Mouse (Mus musculus) lung, postnatal 10 days (tissue): ENCODE results near the gene Rfc2.

ENCODE experiments used
- DNase-seq: peaks from one replicate; pipeline ENCODE4 v3.0.0; 2021

Gene Rfc2

DNA sequence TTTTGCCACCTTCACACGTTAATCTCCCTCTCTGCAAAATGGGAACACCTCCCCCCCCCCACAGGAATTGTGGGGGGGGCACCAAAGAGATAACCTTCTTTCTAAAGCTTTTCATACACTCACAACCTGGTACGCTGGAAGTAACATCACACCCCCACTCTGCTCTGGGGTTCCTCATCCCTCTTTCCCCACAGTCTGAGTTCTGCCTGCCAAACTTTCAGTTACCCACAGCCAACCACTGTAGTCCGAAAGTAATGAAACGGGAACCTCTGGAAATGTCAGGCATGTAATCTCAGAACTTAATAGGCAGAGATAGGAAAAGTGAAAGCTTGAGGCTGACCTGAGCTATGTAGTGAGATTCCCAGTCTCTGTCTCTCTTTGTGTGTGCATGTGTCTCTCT, 13.7 kb upstream of the Rfc2 start:
- no peak for DNase-seq

DNA sequence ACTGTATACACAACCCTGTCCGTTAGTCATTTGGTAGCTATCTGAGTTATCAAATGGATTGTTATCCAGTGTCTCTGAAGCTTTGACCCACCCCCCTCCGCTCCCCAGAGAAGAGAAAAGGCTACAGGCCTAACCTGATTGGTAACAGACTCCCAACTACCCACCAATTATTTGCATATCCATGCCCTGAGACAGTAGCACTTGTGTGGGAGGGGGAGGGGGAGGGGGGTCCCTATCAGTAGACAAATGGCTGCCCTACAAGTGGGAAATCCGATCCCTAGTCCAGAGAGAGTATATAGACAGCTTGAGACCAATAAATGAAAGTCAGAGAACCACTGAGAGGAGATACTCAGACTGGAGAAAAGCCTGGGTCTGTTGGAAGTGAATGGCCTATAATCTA, 13.1 kb upstream of the Rfc2 start:
- no peak for DNase-seq

DNA sequence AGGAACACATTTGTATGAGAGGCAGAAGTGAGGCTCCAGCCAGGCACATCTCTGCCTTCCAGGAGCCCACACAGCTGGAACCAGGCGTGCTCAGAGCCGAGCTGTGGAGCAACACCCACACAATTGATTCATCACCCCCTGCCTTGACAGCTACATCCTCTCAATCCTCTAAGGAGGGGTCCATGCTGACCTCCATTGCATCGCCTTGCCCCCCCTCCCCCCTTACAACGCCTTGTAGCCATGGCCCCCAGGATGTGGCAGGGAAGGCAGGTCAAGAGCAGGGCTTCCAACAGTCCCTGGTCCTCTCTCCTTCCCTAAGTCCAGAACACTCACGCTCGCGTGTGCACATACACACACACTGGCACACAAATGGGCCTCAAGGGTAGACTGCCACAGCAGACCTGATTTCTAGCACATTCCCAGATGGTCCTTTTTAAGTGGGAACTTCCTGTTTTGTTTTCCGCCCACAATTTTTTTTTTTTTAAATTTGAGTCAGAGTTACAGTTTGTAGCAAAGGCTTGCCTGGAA, 12.1 kb upstream of the Rfc2 start:
- peak; percentile 51 for DNase-seq

DNA sequence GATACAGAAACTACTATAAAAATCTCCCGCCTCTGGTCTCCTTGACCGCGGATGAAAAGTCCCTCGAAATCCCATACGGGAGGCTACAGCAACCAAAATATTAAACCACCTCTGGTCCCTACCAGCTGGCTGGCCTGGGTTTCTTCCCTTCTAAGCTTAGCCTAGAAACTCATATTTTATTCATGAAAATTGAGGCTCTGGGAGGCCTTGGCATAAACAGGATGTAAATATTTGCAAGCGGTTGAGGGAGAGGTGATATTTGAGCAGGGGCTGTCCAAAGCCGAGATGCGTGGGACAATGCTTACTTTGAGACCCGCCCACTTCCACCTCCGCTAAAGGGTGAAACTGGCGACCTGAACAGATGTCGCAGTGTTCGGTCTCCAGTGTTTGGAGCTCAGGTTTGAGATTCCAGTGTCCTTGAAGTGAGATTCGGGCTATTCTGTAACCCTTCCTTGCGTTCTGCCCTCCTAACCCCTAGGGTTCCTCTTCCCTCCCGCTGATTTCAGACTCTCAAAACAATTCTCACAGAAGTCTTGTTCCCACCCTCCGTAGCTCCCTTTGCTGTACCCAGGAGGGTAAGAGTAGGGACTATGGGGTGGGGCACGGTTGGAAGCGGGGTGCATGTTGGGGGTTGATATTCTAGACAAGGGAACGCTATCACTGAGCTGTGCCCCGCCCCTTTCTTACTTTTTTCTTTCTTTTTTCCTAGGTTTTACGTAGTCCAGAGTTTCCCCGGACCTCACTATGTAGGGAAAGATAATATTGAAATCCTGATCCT, 9.2 kb upstream of the Rfc2 start:
- peak; percentile 81 for DNase-seq

DNA sequence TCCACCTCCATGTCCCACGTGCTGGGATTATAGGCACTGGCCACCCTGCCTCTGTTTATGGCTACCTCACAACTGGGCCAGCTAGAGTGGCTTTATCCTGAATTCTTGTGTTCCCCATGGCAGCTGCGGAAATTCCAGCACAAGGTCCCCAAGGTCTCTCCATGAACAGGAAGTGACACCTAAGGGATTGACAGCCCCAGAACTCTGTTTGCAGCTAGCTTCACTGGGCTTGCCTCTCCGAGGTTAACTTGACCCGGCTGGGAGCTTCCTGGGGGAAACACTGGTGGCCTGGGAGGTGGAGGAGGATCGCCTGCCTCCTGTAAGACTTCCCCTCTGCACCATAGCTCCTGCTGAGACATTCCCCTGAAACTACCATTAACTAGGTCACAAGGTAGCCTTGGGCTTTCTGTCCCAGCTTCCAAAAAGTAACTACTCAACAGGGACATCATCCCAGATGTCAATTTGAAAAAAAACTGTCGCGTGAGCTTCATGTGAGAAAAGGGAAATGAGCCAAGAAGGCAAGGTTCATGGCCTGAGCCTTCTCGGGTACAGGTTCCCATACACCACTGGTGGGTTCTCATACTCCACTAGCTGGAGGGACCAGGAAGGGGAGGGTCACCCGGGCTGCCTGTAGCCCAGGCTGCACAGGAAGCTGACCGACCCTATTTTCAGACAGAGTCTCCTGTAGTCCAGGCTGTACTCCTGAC, 8.5 kb upstream of the Rfc2 start:
- DNase-seq: peak; percentile 59

DNA sequence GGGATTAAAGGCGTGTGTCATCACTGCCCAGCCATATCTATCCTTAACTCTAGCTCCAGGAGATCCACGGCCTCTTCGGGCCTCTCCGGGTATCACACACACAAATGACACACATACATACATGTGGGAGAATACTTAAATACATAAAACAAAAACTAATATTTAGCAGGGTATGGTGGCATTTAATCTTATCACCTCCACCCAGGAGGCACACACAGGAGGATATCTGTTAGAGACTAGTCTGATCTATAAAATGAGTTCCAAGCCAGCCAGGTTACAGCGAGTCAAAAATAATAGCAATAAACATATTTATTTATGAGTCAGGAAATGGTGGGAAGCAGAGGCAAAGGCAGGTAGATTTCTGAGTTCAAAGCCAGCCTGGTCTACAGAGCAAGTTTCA, 5.3 kb upstream of the Rfc2 start:
- no peak for DNase-seq

DNA sequence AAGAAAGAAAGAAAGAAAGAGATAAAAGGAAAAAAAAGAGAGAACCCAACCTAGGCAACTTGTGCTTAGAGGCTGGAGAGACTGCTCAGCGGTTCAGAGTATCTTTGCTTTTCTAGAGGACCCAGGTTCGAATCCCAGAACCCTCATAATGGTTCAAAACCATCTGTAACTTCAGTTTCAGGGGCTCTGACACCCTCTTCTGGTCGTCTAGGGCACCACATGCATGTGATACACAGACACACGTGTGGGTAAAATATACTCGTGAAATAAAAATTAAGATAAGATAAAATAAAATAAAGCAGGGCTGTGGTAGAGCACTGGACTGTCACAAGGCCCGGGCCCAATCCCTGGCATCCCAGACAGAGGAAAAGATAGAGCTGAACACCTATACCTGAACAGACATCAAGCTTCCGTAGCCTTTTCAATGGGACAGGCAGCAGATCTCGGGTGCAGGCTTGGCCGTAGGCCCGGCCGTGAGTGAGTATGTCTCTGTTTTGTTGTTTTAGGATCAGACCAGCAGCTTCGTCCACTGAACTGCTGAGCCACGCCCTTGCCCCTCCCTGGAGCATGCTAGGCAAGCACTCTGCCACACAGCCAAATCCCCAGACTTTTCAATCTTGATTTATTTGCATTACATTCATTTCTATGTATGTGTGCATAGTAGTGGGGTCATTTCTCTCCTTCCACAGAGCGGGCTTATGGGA, 4.5 kb upstream of the Rfc2 start:
- peak; percentile 32 for DNase-seq

DNA sequence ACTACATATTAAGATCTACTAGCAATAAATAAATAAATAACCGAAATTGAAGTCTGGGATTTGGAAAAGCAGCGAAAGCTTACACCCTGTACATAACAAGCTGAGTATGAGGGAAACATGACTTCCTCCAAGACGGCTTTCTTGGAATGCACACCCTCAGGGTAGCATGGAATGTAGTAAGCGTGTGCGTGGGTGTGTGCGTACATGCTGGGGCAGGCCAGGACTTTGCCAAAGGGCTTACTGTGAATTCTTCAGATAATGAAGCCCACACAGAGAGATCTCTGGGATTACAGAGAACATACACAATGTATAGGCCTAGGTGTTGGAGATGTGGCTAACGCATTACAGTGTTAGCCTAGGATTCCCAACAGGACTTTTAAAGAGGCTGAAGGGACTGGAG, 3.6 kb upstream of the Rfc2 start:
- DNase-seq: no peak

DNA sequence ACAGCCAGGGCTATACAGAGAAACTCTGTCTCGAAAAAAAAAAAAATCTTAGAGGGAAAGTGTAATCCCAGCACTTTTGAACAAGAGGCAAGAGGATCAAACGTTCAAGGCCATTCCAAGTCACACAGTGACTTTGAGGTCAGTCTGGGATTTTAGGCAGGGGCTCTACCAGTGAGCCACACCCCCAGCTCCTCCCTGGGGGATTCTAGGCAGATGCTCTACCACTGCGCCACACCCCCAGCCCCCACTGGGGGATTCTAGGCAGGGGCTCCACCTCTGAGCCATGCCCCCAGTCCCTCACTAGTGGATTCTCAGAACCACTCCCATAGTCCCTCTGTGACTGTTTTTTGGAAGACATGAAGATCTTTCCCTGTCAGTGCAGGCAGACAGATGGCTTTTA, 2.0 kb upstream of the Rfc2 start:
- DNase-seq: no peak

DNA sequence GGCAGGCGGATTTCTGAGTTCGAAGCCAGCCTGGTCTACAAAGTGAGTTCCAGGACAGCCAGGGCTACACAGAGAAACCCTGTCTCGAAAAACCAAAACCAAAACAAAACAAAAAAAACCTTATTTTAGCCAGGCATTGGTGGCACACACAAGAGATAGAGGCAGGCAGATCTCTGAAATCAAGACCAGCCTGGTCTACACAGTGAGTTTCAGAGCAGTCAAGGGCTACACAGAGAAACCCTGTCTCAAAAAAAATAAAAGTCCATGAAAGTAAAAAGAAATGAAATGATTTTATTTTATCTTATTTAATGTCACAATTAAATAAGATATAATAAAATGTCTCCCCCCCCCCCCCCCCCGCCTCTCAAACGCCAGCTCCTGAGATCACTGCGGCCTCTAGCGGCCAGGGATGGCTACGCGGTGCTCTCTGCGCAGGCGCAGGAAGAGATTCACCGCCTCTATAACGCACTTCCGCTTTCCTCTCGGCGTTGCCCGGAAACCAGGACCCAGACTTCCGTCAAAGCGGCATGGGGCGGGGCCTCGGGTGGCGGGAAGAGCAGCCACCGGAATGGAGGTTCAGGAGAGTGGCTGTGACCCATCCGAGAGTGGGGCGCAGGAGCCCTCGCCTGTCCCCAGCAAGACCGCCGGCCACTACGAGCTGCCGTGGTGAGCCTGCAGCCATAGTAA, 1.2 kb downstream of the Rfc2 start:
- DNase-seq: peak; percentile 98

DNA sequence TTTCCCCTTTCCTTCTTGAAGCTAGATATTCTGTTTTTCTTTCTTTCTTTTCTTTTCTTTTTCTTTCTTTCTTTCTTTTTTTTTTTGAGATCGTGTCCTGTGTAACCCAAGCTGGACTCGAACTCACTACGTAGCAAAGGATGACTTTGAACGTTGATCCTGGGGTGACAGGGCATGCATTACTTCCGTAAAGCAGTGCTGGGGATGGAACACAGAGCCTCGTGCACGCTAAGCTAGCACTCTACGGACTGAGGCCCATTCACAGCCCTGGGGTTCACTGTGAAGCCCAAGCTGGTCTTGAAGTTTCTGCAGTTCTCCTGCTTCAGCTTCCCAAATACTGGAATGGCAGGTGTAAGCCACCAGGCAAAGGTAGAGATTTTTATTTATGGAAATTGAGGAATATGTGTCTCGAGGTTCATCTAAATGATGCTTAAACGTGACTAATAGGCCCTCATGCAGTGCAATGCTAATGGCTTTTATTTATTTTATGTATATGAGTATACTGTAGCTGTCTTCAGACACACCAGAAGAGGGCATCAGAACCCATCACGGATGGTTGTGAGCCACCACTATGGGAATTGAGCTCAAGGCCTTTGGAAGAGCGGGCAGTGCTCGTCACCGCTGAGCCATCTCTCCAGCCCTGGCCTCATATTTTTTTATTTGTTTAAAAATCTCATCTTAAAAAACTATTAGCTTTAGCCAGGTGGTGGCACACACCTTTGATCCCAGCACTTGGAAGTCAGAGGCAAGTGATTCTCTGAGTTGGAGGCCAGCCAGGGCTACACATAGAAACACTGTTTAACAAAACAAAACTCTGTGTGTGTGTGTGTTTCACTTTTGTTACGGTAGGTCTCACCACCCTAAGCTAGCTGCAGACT, 2.1 kb downstream of the Rfc2 start:
- DNase-seq: no peak

DNA sequence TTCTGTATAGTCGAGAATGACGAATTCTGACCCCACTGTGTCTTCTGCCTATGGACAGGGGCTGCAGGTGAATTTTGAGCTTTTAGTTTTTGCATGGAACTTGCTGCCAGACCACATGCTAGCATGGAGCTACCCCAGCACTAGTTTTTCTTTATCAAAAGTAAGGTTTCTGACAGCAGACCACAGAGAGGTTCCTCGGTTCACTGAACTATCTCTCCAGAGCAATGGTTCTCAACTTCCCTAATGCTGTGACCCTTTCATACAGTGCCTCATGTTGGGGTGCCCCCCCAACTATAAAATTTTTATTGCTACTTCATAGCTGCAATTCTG, 2.7 kb downstream of the Rfc2 start:
- no peak for DNase-seq

DNA sequence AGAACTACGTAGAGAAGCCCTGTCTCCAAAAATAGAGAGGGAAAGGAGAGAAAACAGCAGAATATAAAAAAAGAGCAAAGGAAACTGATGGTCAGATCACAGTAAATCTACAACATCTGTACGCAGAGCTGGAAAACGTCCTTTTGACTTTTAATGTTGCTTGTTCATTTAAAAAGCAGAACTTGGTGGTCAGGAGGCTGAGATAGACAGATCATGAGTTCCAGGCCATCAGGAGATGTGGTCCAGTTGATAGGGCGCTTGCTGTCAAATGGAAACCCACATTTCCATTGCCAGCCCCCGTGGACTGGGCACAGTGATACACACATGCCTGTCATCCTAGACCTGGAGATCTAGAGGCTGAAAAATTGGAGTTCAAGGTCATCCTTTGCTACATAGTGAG, 3.6 kb downstream of the Rfc2 start:
- DNase-seq: no peak

DNA sequence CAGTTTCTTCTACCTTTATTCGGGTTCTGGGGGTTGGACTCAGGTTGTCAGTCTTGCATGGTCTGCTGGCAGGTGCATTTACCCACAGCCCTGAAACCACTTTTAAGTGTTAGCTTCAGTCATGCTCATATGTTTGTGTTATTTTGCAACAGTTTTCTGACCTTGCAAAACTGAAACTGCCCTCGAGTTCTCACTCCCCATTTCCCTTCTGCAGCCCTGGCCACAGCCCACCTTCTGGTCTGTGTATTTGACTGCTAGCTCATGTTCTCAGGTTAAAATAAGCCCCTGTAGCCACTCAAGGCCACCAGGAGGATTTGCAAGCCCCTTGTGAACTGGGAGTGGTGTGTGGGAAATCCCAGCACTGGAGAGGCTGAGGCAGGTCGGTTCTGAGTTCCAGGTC, 8.7 kb downstream of the Rfc2 start:
- DNase-seq: no peak

DNA sequence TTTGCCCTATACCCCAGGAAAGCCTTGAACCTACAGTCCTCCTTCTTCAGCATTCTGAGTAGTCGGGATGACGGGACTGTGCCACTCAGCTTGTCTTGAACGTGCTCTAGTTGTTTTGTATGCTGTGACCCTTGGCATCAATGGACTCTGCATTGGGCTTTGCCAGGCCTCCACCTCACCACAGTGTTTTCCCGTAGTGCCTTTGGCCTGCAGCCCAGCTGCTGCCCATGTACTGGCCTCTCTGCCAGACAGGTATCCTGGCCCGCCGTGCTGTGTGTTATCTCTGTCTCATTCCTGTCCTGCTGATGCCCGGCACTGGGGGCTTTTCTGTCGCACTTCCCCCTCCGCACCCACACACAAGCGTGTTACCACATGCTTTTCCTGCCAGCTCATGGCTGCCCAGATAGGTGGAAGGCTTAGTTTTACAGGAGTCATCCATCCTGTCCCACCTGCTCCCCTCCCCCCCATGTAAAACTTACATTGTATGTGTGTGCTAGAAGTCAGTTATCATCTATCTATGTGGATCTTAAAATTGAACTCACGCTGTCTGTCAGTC, 10.9 kb downstream of the Rfc2 start:
- no peak for DNase-seq

DNA sequence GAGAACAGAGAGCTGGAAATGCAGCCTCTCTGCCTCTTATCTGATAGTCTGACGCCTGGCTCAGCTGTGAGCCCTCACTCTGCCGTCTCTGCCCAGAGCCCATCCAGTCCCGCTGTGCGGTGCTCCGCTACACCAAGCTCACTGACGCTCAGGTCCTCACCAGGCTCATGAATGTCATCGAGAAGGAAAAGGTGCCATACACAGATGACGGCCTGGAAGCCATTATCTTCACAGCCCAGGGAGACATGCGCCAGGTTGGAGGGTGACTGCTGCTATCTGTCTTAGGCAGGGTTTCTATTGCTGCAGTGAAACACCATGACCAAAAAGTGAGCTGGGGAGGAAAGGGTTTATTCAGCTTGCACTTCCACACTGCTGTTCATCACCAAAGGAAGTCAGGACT, 11.9 kb downstream of the Rfc2 start:
- no peak for DNase-seq

DNA sequence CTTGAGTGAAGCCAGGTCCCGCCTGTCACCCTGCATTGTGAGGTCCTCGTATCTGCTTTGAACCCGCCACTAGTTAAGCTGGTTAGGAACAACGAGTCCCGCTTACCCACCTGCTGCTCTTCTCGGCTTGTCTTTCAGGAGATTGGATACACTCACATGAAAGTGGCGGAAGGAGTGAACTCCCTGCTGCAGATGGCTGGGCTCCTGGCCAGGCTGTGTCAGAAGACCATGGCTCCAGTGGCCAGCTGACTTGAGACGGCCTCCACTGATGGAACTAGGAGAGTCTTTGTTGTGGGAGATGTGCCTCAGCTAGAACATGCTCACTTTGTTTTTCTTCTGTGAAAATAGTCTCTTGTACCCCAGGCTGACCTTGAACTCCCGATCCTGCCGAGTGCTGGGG, 16.5 kb downstream of the Rfc2 start:
- no peak for DNase-seq

DNA sequence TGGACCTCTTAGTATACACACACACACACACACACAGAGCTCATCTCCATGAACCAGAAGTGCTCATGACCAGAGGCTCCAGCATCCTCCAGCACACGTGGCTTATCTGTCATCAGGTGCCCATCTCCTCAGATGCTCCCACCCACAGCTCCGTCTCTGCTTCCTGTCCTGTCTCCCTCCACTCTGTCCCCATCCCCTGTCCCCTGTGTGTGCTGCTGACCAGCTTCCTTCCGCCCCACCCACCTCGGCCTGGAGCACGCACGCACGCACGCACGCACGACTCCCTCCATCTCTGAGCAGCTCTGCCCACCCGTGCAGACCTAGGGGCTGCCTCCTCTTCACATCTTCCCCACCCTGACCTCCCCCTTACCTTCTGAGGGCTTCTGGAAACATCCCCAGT, 23.2 kb downstream of the Rfc2 start:
- DNase-seq: peak; percentile 62

DNA sequence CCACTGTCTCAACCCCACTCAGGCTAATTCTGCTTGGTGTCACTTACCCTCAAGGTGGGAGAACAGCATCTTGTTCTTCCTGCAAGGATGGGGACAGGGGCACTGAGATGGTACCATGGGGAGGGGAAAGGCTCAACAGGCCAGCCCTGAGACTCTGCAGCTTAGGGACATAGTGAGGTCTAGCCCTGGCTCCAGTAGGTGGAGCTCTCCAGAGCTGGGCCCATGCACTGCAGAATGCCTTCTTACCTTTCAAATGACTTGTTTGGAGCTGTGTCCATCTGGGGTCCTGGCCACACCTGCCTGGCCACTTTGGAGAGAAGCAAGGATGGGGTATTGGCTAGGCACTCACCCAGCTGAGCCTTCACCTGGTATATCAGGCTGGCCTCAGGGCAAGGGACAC, 25.1 kb downstream of the Rfc2 start:
- DNase-seq: no peak

DNA sequence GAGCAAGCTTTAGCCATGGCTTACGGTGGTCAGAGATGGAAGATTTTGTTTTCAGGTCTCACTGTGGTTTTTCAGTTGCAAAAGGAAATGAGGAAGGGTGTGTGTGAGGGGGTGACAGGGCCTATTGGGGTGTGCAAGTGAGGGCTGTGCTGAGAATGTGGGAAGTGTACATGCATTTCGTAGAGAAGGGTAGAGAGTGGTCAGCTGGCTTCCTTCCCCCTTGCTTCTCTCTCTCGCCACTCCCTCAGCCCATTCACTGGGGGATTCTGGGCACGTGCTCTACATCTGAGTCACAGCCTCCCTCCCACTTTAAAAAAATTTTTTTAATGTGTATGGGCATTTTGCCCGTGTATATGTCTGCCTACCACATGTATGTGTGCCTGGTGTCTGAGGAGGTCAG, 26.0 kb downstream of the Rfc2 start:
- DNase-seq: peak; percentile 43

DNA sequence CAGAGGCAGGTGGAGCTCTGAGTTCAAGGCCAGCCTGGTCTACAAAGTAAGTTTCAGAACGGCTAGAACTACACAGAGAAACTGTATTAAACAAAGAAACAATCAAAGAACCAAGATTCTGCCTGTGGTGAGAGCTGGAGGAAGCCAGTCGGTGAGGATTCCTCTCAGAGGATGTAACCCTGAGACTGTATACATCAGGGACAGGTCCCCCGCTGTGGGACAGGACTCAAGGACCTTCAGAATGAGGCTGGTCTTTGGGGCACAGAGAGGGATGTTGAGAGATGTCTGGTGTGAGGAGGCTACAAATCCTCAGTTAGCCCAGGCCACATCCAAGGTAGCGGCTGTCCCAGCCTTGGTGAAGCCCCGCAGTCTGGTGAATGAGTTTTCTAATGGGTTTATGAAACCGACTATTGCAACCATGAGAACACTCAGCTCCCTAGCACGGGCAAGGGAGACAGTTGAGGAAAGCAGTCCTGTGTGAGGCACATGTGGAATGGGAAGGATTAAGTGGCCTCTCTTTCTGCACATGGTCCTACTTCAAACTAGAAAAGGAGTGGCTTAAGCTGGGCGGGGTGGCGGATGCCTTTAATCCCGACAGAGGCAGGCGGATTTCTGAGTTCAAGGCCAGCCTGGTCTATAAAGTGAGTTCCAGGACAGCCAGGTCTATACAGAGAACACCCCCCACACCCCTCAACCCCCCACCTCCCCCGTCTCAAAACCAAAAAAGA, 28.9 kb downstream of the Rfc2 start:
- no peak for DNase-seq
